Mouse (Mus musculus) kidney, adult 2 months (tissue): Measurements from ENCODE around the gene Scmh1.

Experiments used
- CTCF ChIP-seq: fragments of 200-500 bp; conservative IDR thresholded peaks from 2 replicates; pipeline ENCODE4 v1.5.1; 2011; ENCODE audit warnings: low read depth, mild to moderate bottlenecking, control low read depth, low read length, moderate library complexity, mixed read lengths; ENCODE audit not compliant: insufficient read depth, insufficient read length
- POLR2A ChIP-seq: fragments of 200-500 bp; IDR thresholded peaks from one replicate; pipeline ENCODE4 v1.6.1; 2011; ENCODE audit warnings: low read depth, low read length, control low read depth

- no peak for TF ChIP-seq CTCF
- no peak for TF ChIP-seq POLR2A
These were observed 112.3 kb downstream of the Scmh1 start for GRCm38 (mm10) chr4:120517335-120517734.
